Mouse (Mus musculus) MEL (cell line): ENCODE measurements around the gene Galnt14. TPM values are rescaled to one million over a fixed set of nuclear protein-coding genes. Genes with fewer than 3 reads are reported as not detected.

Source experiments
- DNase-seq: peaks from one replicate; pipeline ENCODE4 v3.0.0; 2011; ENCODE audit warnings: low read depth, low spot score
- H3K27ac ChIP-seq: 2 replicates; pipeline ENCODE4 v1.5.1; 2012; ENCODE audit warnings: low read depth, mild to moderate bottlenecking, control low read depth, low read length, moderate library complexity; ENCODE audit not compliant: control insufficient read depth
- H3K27me3 ChIP-seq, 2 experiments: fragments of 150-350 bp in 1 of 2; sonication (generic) in 1 of 2; 2 replicates each; pipeline ENCODE4 v1.6.1; 2012; ENCODE audit warnings: low read length in 2 of 2, mild to moderate bottlenecking in 2 of 2, improper control_type of control experiment in 1 of 2, moderate library complexity in 1 of 2; ENCODE audit not compliant: insufficient read depth in 2 of 2, control insufficient read depth in 1 of 2
- H3K36me3 ChIP-seq, 2 experiments: 2 replicates each; pipeline ENCODE4 v1.6.1; 2012 to 2014; ENCODE audit warnings: low read length in 2 of 2, improper control_type of control experiment in 1 of 2, inconsistent platforms in 1 of 2, mild to moderate bottlenecking in 1 of 2; ENCODE audit not compliant: insufficient read depth in 2 of 2, control insufficient read depth in 1 of 2
- H3K4me1 ChIP-seq, 2 experiments: fragments of 150-350 bp in 1 of 2; sonication (generic) in 1 of 2; 2 replicates each; pipeline ENCODE4 v1.6.1; 2012; ENCODE audit warnings: low read length in 2 of 2, improper control_type of control experiment in 1 of 2, mild to moderate bottlenecking in 1 of 2; ENCODE audit not compliant: insufficient read depth in 2 of 2, control insufficient read depth in 1 of 2
- H3K4me3 ChIP-seq, 2 experiments: fragments of 150-350 bp in 1 of 2; sonication (generic) in 1 of 2; 2 replicates each; pipeline ENCODE4 v1.5.1; 2012; ENCODE audit warnings: low read depth in 2 of 2, low read length in 2 of 2, mild to moderate bottlenecking in 2 of 2, moderate library complexity in 2 of 2, control low read depth in 1 of 2, improper control_type of control experiment in 1 of 2; ENCODE audit not compliant: control insufficient read depth in 1 of 2, insufficient read depth in 1 of 2
- H3K79me2 ChIP-seq: 2 replicates; pipeline ENCODE4 v1.6.1; 2012; ENCODE audit warnings: mild to moderate bottlenecking, low read length, moderate library complexity; ENCODE audit not compliant: control insufficient read depth, poor library complexity, insufficient read depth
- H3K9ac ChIP-seq: 2 replicates; pipeline ENCODE4 v1.6.1; 2012; ENCODE audit warnings: low read depth, mild to moderate bottlenecking, control low read depth, low read length, moderate library complexity; ENCODE audit not compliant: control insufficient read depth, poor library complexity, severe bottlenecking
- H3K9me3 ChIP-seq: fragments of 150-350 bp; sonication (generic); replicated peaks from 2 replicates; pipeline ENCODE4 v1.6.1; 2012; ENCODE audit warnings: mild to moderate bottlenecking, low read length, improper control_type of control experiment, moderate library complexity; ENCODE audit not compliant: insufficient read depth
- BHLHE40 ChIP-seq: IDR thresholded peaks from 2 replicates; pipeline ENCODE4 v1.6.1; 2012; ENCODE audit warnings: low read depth, mild to moderate bottlenecking, inconsistent platforms, low read length, improper control_type of control experiment, borderline replicate concordance
- CHD1 ChIP-seq: IDR thresholded peaks from 2 replicates; pipeline ENCODE4 v1.6.1; 2012; ENCODE audit warnings: low read depth, mild to moderate bottlenecking, inconsistent platforms, low read length, improper control_type of control experiment
- CHD2 ChIP-seq: IDR thresholded peaks from 2 replicates; pipeline ENCODE4 v1.6.1; 2011; ENCODE audit warnings: low read length, improper control_type of control experiment
- CTCF ChIP-seq, 3 experiments: IDR thresholded peaks in 2 of 3; conservative IDR thresholded peaks in 1 of 3; 2 replicates each; pipeline ENCODE4 v1.5.1; 2011 to 2012; ENCODE audit warnings: low read length in 3 of 3, low read depth in 2 of 3, mild to moderate bottlenecking in 2 of 3, improper control_type of control experiment in 1 of 3, inconsistent platforms in 1 of 3, mixed read lengths in 1 of 3, moderate library complexity in 1 of 3; ENCODE audit not compliant: control insufficient read depth in 1 of 3, insufficient read depth in 1 of 3, poor library complexity in 1 of 3, severe bottlenecking in 1 of 3
- ELF1 ChIP-seq: IDR thresholded peaks from 2 replicates; pipeline ENCODE4 v1.6.1; 2014; ENCODE audit warnings: low read depth, mild to moderate bottlenecking, inconsistent platforms, low read length, improper control_type of control experiment, moderate library complexity
- EP300 ChIP-seq, 2 experiments: IDR thresholded peaks; 2 replicates each; pipeline ENCODE4 v1.6.1; 2011; ENCODE audit warnings: improper control_type of control experiment in 2 of 2, low read length in 2 of 2, low read depth in 1 of 2, mild to moderate bottlenecking in 1 of 2
- ETS1 ChIP-seq: IDR thresholded peaks from 2 replicates; pipeline ENCODE4 v1.6.1; 2012; ENCODE audit warnings: low read depth, mild to moderate bottlenecking, inconsistent platforms, low read length, improper control_type of control experiment, moderate library complexity
- GATA1 ChIP-seq: IDR thresholded peaks from 2 replicates; pipeline ENCODE4 v1.6.1; 2011; ENCODE audit warnings: low read depth, low read length, improper control_type of control experiment
- HCFC1 ChIP-seq: IDR thresholded peaks from 2 replicates; pipeline ENCODE4 v1.6.1; 2012; ENCODE audit warnings: low read depth, mild to moderate bottlenecking, inconsistent platforms, low read length, improper control_type of control experiment, moderate library complexity
- KAT2A ChIP-seq: conservative IDR thresholded peaks from 2 replicates; pipeline ENCODE4 v1.6.1; 2012; ENCODE audit warnings: low read depth, low read length, improper control_type of control experiment, inconsistent platforms
- MAZ ChIP-seq: IDR thresholded peaks from 2 replicates; pipeline ENCODE4 v1.6.1; 2012; ENCODE audit warnings: low read depth, mild to moderate bottlenecking, inconsistent platforms, low read length, improper control_type of control experiment
- MXI1 ChIP-seq: IDR thresholded peaks from 2 replicates; pipeline ENCODE4 v1.6.1; 2011; ENCODE audit warnings: mild to moderate bottlenecking, low read depth, low read length, improper control_type of control experiment
- NRF1 ChIP-seq: IDR thresholded peaks from 2 replicates; pipeline ENCODE4 v1.6.1; 2014; ENCODE audit warnings: low read depth, mild to moderate bottlenecking, inconsistent platforms, low read length, improper control_type of control experiment, moderate library complexity; ENCODE audit not compliant: poor library complexity, insufficient read depth, severe bottlenecking
- POLR2AphosphoS5 ChIP-seq: IDR thresholded peaks from 2 replicates; pipeline ENCODE4 v1.6.1; 2012; ENCODE audit warnings: low read depth, borderline replicate concordance, mild to moderate bottlenecking, inconsistent platforms, low read length, moderate library complexity, mixed read lengths
- RAD21 ChIP-seq: IDR thresholded peaks from 2 replicates; pipeline ENCODE4 v1.6.1; 2011; ENCODE audit warnings: mild to moderate bottlenecking, low read depth, low read length, improper control_type of control experiment
- RCOR1 ChIP-seq: IDR thresholded peaks from 2 replicates; pipeline ENCODE4 v1.6.1; 2012; ENCODE audit warnings: low read depth, mild to moderate bottlenecking, inconsistent platforms, low read length, improper control_type of control experiment
- SMC3 ChIP-seq: IDR thresholded peaks from 2 replicates; pipeline ENCODE4 v1.6.1; 2011; ENCODE audit warnings: low read depth, low read length, improper control_type of control experiment
- UBTF ChIP-seq: IDR thresholded peaks from 2 replicates; pipeline ENCODE4 v1.6.1; 2012; ENCODE audit warnings: low read depth, mild to moderate bottlenecking, inconsistent platforms, low read length, improper control_type of control experiment, moderate library complexity, borderline replicate concordance; ENCODE audit not compliant: insufficient read depth
- USF1 ChIP-seq: IDR thresholded peaks from 2 replicates; pipeline ENCODE4 v1.6.1; 2014; ENCODE audit warnings: low read depth, mild to moderate bottlenecking, inconsistent platforms, low read length, improper control_type of control experiment, moderate library complexity
- USF2 ChIP-seq, 2 experiments: IDR thresholded peaks; 2 replicates each; pipeline ENCODE4 v1.6.1; 2011 to 2012; ENCODE audit warnings: improper control_type of control experiment in 2 of 2, low read length in 2 of 2, borderline replicate concordance in 1 of 2, inconsistent platforms in 1 of 2, low read depth in 1 of 2, mild to moderate bottlenecking in 1 of 2; ENCODE audit not compliant: insufficient read depth in 1 of 2
- ZC3H11A ChIP-seq: IDR thresholded peaks from 2 replicates; pipeline ENCODE4 v1.6.1; 2012; ENCODE audit warnings: low read depth, mild to moderate bottlenecking, inconsistent platforms, low read length, improper control_type of control experiment
- ZMIZ1 ChIP-seq: IDR thresholded peaks from 2 replicates; pipeline ENCODE4 v1.6.1; 2012; ENCODE audit warnings: low read depth, mild to moderate bottlenecking, inconsistent platforms, low read length, improper control_type of control experiment, moderate library complexity
- polyA plus RNA-seq, 2 experiments: library from polyadenylated mRNA; stranded (reverse) in 1 of 2; unstranded in 1 of 2; fragments of >175 nt in 1 of 2; fragments of >200 nt in 1 of 2; gene quantifications; 2 replicates each; pipeline versions ENCODE4 v1.2.1 to v1.2.4; 2012; ENCODE audit warnings: low replicate concordance in 2 of 2, low read depth in 1 of 2; ENCODE audit not compliant: insufficient read length in 2 of 2, insufficient read depth in 1 of 2, missing spikeins in 1 of 2
- total RNA-seq: library from RNA; depleted of rRNA; stranded (reverse); fragments of 300-350 nt; gene quantifications from 2 replicates; pipeline ENCODE4 v1.2.3, GENCODE M21; 2012

The Galnt14 gene
- total and polyA plus RNA-seq, 3 experiments: not detected

- Histone ChIP-seq H3K4me1 (no peaks in the 10 kb centered on the region), H3K79me2 (no peaks in the 10 kb centered on the region), H3K9ac (no peak overlapping the region), H3K27me3 (peaks cover 0 to 2% of the 10 kb centered on the region in 2 experiments; a peak in 2 of 4 replicates), H3K36me3 (no peaks in the 10 kb centered on the region), H3K9me3 (no peaks in the 10 kb centered on the region), H3K27ac (no peak overlapping the region), H3K4me3 (no peak overlapping the region)
- peak; percentile 66 for DNase-seq
- TF ChIP-seq MAZ (no peak), UBTF (no peak), GATA1 (no peak), CHD1 (no peak), SMC3 (peak; percentile 73), NRF1 (no peak), USF1 (no peak), USF2 (IDR thresholded peaks at IDR 0.05; ENCODE audit: borderline replicate concordance in 1 of 2, insufficient read depth in 1 of 2, low read depth in 1 of 2, low read length in 2 of 2) (no peak), KAT2A (no peak), CHD2 (no peak), RAD21 (peak; percentile 77), ETS1 (no peak), BHLHE40 (no peak), CTCF (IDR thresholded peaks at IDR 0.05 in 2 of 3, conservative IDR thresholded peaks at IDR 0.05 in 1 of 3; ENCODE audit: control insufficient read depth in 1 of 3, insufficient read depth in 1 of 3, low read depth in 2 of 3, low read length in 3 of 3, poor library complexity in 1 of 3, severe bottlenecking in 1 of 3) (peak; percentile 44 to 81 (median 74)), ZMIZ1 (no peak), MXI1 (no peak), EP300 (IDR thresholded peaks at IDR 0.05; ENCODE audit: low read depth in 1 of 2, low read length in 2 of 2) (no peak), POLR2AphosphoS5 (no peak), ELF1 (no peak), ZC3H11A (peak; percentile 58; the same call in 1 of the 2 replicates), RCOR1 (no peak), HCFC1 (no peak)
Observed at GRCm38 (mm10) chr17:73743681-73744311, 33.5 kb upstream of the Galnt14 start.
